Mouse (Mus musculus) forebrain, embryonic 15.5 days (tissue): Measurements from ENCODE around the gene Gm10471. TPM values are rescaled to one million over a fixed set of nuclear protein-coding genes. Genes with fewer than 3 reads are reported as not detected.
"Not testable (repeated sequence)": the region's sequence is repeated elsewhere in the genome, so short reads cannot be mapped to it uniquely, and the experiment has no call there.

Experiments used
- ATAC-seq: fragments of 200-750 bp; cut with Nextera tagmentation; replicated peaks from 2 replicates; pipeline ENCODE4 v1.8.0; 2017; ENCODE audit warnings: mild to moderate bottlenecking, moderate TSS enrichment, moderate library complexity
- H3K27ac ChIP-seq: fragments of 300-500 bp; sonication (generic); replicated peaks from 2 replicates; pipeline ENCODE4 v1.5.1; 2015; ENCODE audit warnings: mild to moderate bottlenecking, inconsistent platforms
- H3K27me3 ChIP-seq: fragments of 300-500 bp; sonication (generic); 2 replicates; pipeline ENCODE4 v1.6.1; 2015; ENCODE audit warnings: inconsistent platforms
- H3K36me3 ChIP-seq: fragments of 300-500 bp; sonication (generic); 2 replicates; pipeline ENCODE4 v1.6.1; 2015; ENCODE audit warnings: mild to moderate bottlenecking, inconsistent platforms
- H3K4me1 ChIP-seq: fragments of 300-500 bp; sonication (generic); 2 replicates; pipeline ENCODE4 v1.6.1; 2015; ENCODE audit warnings: inconsistent platforms
- H3K4me2 ChIP-seq: fragments of 300-500 bp; sonication (generic); replicated peaks from 2 replicates; pipeline ENCODE4 v1.6.1; 2015; ENCODE audit warnings: mild to moderate bottlenecking, inconsistent platforms
- H3K4me3 ChIP-seq: fragments of 300-500 bp; sonication (generic); 2 replicates; pipeline ENCODE4 v1.5.1; 2015; ENCODE audit warnings: mild to moderate bottlenecking, inconsistent platforms
- H3K9ac ChIP-seq: fragments of 300-500 bp; sonication (generic); replicated peaks from 2 replicates; pipeline ENCODE4 v1.6.1; 2015; ENCODE audit warnings: mild to moderate bottlenecking, inconsistent platforms
- H3K9me3 ChIP-seq: fragments of 300-500 bp; sonication (generic); 2 replicates; pipeline ENCODE4 v1.6.1; 2016; ENCODE audit warnings: inconsistent platforms
- WGBS: fragments of 180-500 bp; shearing (Covaris S2); methylation state at CpG from one replicate; pipeline ENCODE4 v1.1.7; 2015; ENCODE audit warnings: mixed read lengths; 5-methylcytosine and 5-hydroxymethylcytosine counted together
- polyA plus RNA-seq: library from polyadenylated mRNA; unstranded; fragments of >200 nt; fragmentation: Nextera tagmentation; extraction: Ambion mirVana; gene quantifications from 2 replicates; pipeline ENCODE4 v1.2.1, GENCODE M21; 2015

Gene Gm10471
- polyA plus RNA-seq = not detected in 2 replicates

GRCm38 (mm10) chr5:26089191-26089590 lies at the start of gene Gm10471:
Gm10471 (minus strand) TSS chr5:26089291.
- not testable (repeated sequence) for H3K27me3 ChIP-seq, H3K4me2 ChIP-seq, H3K4me1 ChIP-seq, H3K9me3 ChIP-seq, H3K4me3 ChIP-seq, H3K9ac ChIP-seq, H3K36me3 ChIP-seq, H3K27ac ChIP-seq, ATAC-seq
- WGBS = 70% methylated on average over 1 of the region's 1 CpGs

GRCm38 (mm10) chr5:26121321-26121720 lies 32.2 kb upstream of the Gm10471 start, which contains the start of gene Gm10220:
Gm10220 (minus strand) TSS chr5:26121421.
- ATAC-seq, H3K9me3 ChIP-seq, H3K27me3 ChIP-seq, H3K4me2 ChIP-seq, H3K36me3 ChIP-seq, H3K4me1 ChIP-seq, H3K27ac ChIP-seq, H3K4me3 ChIP-seq, H3K9ac ChIP-seq: not testable (repeated sequence)
- no CpG with 5 or more reads among the region's 3 CpGs for WGBS

- H3K9ac ChIP-seq, H3K27me3 ChIP-seq, H3K9me3 ChIP-seq, H3K27ac ChIP-seq, H3K36me3 ChIP-seq, H3K4me2 ChIP-seq, H3K4me1 ChIP-seq, H3K4me3 ChIP-seq, ATAC-seq: not testable (repeated sequence)
- no CpG with 5 or more reads among the region's 3 CpGs for WGBS
Observed at GRCm38 (mm10) chr5:26105262-26105661, 16.2 kb upstream of the Gm10471 start, which contains the start of gene 5031410I06Rik. 5031410I06Rik (minus strand) TSS chr5:26105362.

- not testable (repeated sequence) for H3K27ac ChIP-seq, H3K4me1 ChIP-seq, ATAC-seq, H3K4me3 ChIP-seq, H3K27me3 ChIP-seq, H3K9me3 ChIP-seq, H3K36me3 ChIP-seq, H3K9ac ChIP-seq, H3K4me2 ChIP-seq
Observed at GRCm38 (mm10) chr5:26079023-26079422, 10.1 kb downstream of the Gm10471 start.

- 91% methylated on average over 24 of the region's 24 CpGs for WGBS
- no peak overlapping the region for H3K27ac ChIP-seq
- no peaks in the 10 kb centered on the region for H3K27me3 ChIP-seq
Observed at GRCm38 (mm10) chr5:26070716-26071115, 18.4 kb downstream of the Gm10471 start.

GRCm38 (mm10) chr5:26058481-26058880 lies 30.6 kb downstream of the Gm10471 start, which contains the start of gene Gm7347:
Gm7347 (minus strand) TSS chr5:26058581.
- not testable (repeated sequence) for H3K27ac ChIP-seq, H3K27me3 ChIP-seq, H3K9me3 ChIP-seq, H3K4me2 ChIP-seq, H3K4me3 ChIP-seq, ATAC-seq, H3K4me1 ChIP-seq, H3K36me3 ChIP-seq, H3K9ac ChIP-seq
- WGBS = no CpG with 5 or more reads among the region's 2 CpGs

More at GRCm38 (mm10) chr5:26070716-26071115, 18.4 kb downstream of the Gm10471 start:
- no peak overlapping the region for H3K4me2 ChIP-seq
- H3K9me3 ChIP-seq = no peaks in the 10 kb centered on the region
- no peaks in the 10 kb centered on the region for H3K4me1 ChIP-seq
- no peak overlapping the region for H3K4me3 ChIP-seq
- no peaks in the 10 kb centered on the region for H3K36me3 ChIP-seq
- no peak for ATAC-seq
- no peak overlapping the region for H3K9ac ChIP-seq

- not testable (repeated sequence) for H3K27me3 ChIP-seq, H3K4me3 ChIP-seq, H3K4me2 ChIP-seq, H3K9ac ChIP-seq, H3K9me3 ChIP-seq, H3K27ac ChIP-seq, H3K4me1 ChIP-seq, ATAC-seq, H3K36me3 ChIP-seq
- 75% methylated on average over 2 of the region's 2 CpGs for WGBS
Observed at GRCm38 (mm10) chr5:26039458-26039857, 49.6 kb downstream of the Gm10471 start, which contains the start of gene Speer4a. Speer4a (minus strand) TSS chr5:26039558.

Other genes with a start within 250 kb of the Gm10471 start
- not detected in 2 replicates for gene Gm21663, start 146.9 kb downstream of the Gm10471 start, polyA plus RNA-seq
- gene Gm21671, start 134.9 kb downstream of the Gm10471 start, polyA plus RNA-seq = not detected in 2 replicates
- 0.05 TPM in 1 of 2 replicates, not detected in the other for gene Gm21680, start 116.6 kb downstream of the Gm10471 start, polyA plus RNA-seq
- 0.17 TPM in 1 of 2 replicates, not detected in the other for gene Gm21698, start 100.6 kb downstream of the Gm10471 start, polyA plus RNA-seq
- not detected in 2 replicates for gene Gm1979, start 84.5 kb downstream of the Gm10471 start, polyA plus RNA-seq
- not detected in 2 replicates for gene Gm5862, start 66.4 kb downstream of the Gm10471 start, polyA plus RNA-seq
- 0.06 TPM in 1 of 2 replicates, not detected in the other for gene Speer4a, start 49.7 kb downstream of the Gm10471 start, polyA plus RNA-seq
- gene Gm7347, start 30.7 kb downstream of the Gm10471 start, polyA plus RNA-seq = not detected in 2 replicates
- gene 5031410I06Rik, start 16.1 kb upstream of the Gm10471 start, polyA plus RNA-seq = not detected in 2 replicates
- gene Gm10220, start 32.1 kb upstream of the Gm10471 start, polyA plus RNA-seq = 0.06 TPM in 1 of 2 replicates, not detected in the other
- 0.08 TPM in 2 replicates for gene Gm7361, start 168.4 kb upstream of the Gm10471 start, polyA plus RNA-seq